Mouse (Mus musculus) liver, embryonic 14.5 days (tissue): ENCODE data around the gene Ppp1r37.

Source experiments
- CTCF ChIP-seq: IDR thresholded peaks from 2 replicates; pipeline ENCODE4 v1.5.1; 2016; ENCODE audit warnings: antibody characterized with exemption, low read depth, control low read depth
- EP300 ChIP-seq: IDR thresholded peaks from 2 replicates; pipeline ENCODE4 v1.6.1; 2016; ENCODE audit warnings: antibody characterized with exemption, low read depth

DNA sequence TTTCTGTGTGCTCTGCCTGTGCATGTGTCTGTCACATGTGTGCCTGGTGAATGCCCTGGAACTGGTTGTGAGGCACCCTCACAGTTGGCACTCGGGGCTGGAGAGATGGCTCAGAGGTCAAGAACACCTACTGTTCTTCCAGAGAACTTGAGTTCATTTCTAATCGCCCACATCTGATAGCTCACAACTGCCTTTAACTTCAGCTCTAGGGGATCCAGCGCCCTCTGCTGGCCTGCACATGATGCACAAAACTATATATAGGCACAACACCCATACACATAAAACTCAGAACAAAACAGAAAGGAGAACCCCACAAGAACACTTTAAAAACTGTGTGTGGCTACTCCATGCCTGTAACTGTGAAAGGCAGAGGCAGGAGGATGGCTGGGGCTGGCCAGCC, 26.3 kb upstream of the Ppp1r37 start:
- TF ChIP-seq CTCF (peak; percentile 87), EP300 (no peak)
